Mouse (Mus musculus): Measurements from ENCODE around the gene Rabgap1l.

DNA sequence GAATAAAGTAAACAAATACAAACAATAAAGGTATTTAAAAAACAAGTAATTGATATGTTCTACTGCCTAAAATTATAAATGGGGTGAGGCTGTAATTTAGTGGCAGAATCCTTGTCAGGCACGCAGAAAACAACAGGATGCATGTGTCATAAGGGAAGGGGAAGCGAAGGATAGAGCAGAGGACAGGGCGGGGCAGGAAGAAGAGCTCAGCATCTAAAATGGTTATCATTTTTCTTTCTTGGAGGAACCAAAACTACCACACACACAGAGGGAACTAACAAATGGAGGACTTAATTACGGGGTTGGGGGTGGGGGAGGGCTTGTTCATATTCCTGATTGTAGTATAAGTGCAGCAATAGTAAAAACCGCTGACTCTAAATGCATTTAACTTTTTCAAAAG lies 351.9 kb downstream of the Rabgap1l start:
- TF ChIP-seq CTCF (IDR thresholded peaks at IDR 0.05; ENCODE audit: borderline replicate concordance, extremely low read depth, insufficient read depth, insufficient read length) (no peak), POLR2A (IDR thresholded peaks at IDR 0.05; ENCODE audit: borderline replicate concordance, extremely low read depth, insufficient read depth, insufficient read length, poor library complexity, severe bottlenecking) (no peak)

All from brain, embryonic 14.5 days (tissue).